Mouse (Mus musculus): ENCODE measurements at regions not wholly inside any gene's neighbourhood (a gene's known extent, or its start where the extent isn't known, plus 50 kb on each side); places are given as distances from the start of the nearest gene placed in this dataset.

DNA sequence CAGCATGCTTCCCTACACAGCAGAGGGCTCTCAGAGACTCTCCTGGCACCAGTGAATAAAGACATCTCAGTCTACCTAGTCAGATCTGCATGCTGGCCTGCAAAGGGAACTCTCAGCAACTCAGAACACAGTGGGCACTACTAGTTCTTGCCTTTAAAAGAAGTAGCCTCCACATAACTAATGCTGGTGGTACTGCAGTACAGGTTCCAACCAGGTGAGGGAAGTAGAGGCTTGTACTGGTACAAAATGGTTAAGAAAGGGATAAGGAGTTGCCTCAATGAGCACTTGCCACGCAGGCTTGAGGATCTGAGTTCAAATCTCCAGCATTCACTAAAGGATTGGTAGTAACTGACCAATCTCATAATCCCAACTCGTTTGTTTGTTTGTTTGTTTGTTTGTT is 127.7 kb downstream of the Gm4791 start:
- peak; percentile 55 for TF ChIP-seq CTCF (IDR thresholded peaks at IDR 0.05; ENCODE audit: low read depth)
- TF ChIP-seq EP300 (IDR thresholded peaks at IDR 0.05; ENCODE audit: low read depth) = no peak
